Mouse (Mus musculus) liver, embryonic 11.5 days (tissue): ENCODE data around the gene Zfp704. TPM values are rescaled to one million over a fixed set of nuclear protein-coding genes. Genes with fewer than 3 reads are reported as not detected.

Experiments
- ATAC-seq: fragments of 200-750 bp; cut with Nextera tagmentation; replicated peaks from 2 replicates; pipeline ENCODE4 v1.8.0; 2017; ENCODE audit warnings: moderate number of reproducible peaks, mild to moderate bottlenecking, moderate TSS enrichment, moderate library complexity; ENCODE audit not compliant: low FRiP score
- DNase-seq: peaks from one replicate; pipeline ENCODE4 v3.0.0-alpha.2; 2017; ENCODE audit warnings: low spot score
- H3K27ac ChIP-seq: fragments of 300-500 bp; sonication (generic); 2 replicates; pipeline ENCODE4 v1.5.1; 2014; ENCODE audit warnings: mild to moderate bottlenecking, low read depth, low read length, control low read depth
- H3K27me3 ChIP-seq: fragments of 300-500 bp; sonication (generic); replicated peaks from 2 replicates; pipeline ENCODE4 v1.6.1; 2014; ENCODE audit warnings: low read length, mixed read lengths; ENCODE audit not compliant: control insufficient read depth, insufficient read depth
- H3K36me3 ChIP-seq: fragments of 300-500 bp; sonication (generic); 2 replicates; pipeline ENCODE4 v1.6.1; 2014; ENCODE audit warnings: mild to moderate bottlenecking, low read length, moderate library complexity, mixed read lengths; ENCODE audit not compliant: control insufficient read depth, insufficient read depth
- H3K4me1 ChIP-seq: fragments of 300-500 bp; sonication (generic); replicated peaks from 2 replicates; pipeline ENCODE4 v1.6.1; 2014; ENCODE audit warnings: low read length, mixed read lengths; ENCODE audit not compliant: control insufficient read depth, insufficient read depth
- H3K4me2 ChIP-seq: fragments of 300-500 bp; sonication (generic); 2 replicates; pipeline ENCODE4 v1.6.1; 2014; ENCODE audit warnings: mild to moderate bottlenecking, control low read depth, moderate library complexity
- H3K4me3 ChIP-seq: fragments of 300-500 bp; sonication (generic); 2 replicates; pipeline ENCODE4 v1.5.1; 2014; ENCODE audit warnings: low read depth, low read length, control low read depth
- H3K9ac ChIP-seq: fragments of 300-500 bp; sonication (generic); 2 replicates; pipeline ENCODE4 v1.6.1; 2014; ENCODE audit warnings: low read depth, low read length, control low read depth
- H3K9me3 ChIP-seq: fragments of 300-500 bp; sonication (generic); 2 replicates; pipeline ENCODE4 v1.6.1; 2016; ENCODE audit warnings: low read length, inconsistent platforms, mixed read lengths; ENCODE audit not compliant: control insufficient read depth
- WGBS: fragments of 180-500 bp; shearing (Covaris S2); extraction: QIAGEN DNeasy Blood & Tissue Kit; methylation state at CpG from one replicate; pipeline ENCODE4 v1.1.7; 2014; 5-methylcytosine and 5-hydroxymethylcytosine counted together
- polyA plus RNA-seq: library from polyadenylated mRNA; unstranded; fragments of >200 nt; fragmentation: Nextera tagmentation; extraction: Ambion mirVana; gene quantifications from 2 replicates; pipeline ENCODE4 v1.2.1, GENCODE M21; 2014

Zfp704 gene
- polyA plus RNA-seq, 1 experiment from 2014 or later: 4.7 TPM

DNA sequence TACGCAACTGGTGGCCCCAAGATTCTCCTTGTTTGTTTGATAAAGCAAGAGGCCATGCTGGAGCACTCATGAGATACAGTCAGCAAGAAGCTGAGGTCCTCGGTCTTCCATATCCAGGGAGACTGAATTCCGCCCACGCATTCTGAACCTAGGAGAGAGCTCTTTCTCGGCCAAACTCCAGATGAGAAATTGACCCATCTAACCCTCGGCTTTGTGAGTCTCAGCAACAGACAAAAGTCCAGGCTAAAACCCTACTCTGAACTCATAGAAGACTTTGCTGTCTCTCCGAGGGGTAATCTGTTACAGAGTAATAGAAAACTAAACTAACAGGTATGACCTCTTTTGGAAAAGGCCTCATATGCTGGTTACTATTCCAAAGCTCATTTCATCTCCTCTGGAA lies 4.9 kb downstream of the Zfp704 start:
- no peak for DNase-seq
- peaks cover 16% of the 10 kb centered on the region for H3K4me1 ChIP-seq
- no peaks in the 10 kb centered on the region for H3K27me3 ChIP-seq
- 81% methylated on average over 7 of the region's 7 CpGs for WGBS
- ATAC-seq: no peak
- no peak overlapping the region for H3K27ac ChIP-seq
- no peak overlapping the region for H3K9ac ChIP-seq
- H3K9me3 ChIP-seq: no peaks in the 10 kb centered on the region
- H3K36me3 ChIP-seq: no peaks in the 10 kb centered on the region
- no peak overlapping the region for H3K4me2 ChIP-seq
- no peak overlapping the region for H3K4me3 ChIP-seq

- no peak overlapping the region for H3K9ac ChIP-seq
- no peaks in the 10 kb centered on the region for H3K36me3 ChIP-seq
- WGBS: 89% methylated on average over 4 of the region's 4 CpGs
- no peak for ATAC-seq
- no peak overlapping the region for H3K4me3 ChIP-seq
- no peak overlapping the region for H3K27ac ChIP-seq
- DNase-seq: no peak
- H3K4me1 ChIP-seq: peaks cover 16% of the 10 kb centered on the region
- H3K4me2 ChIP-seq: no peak overlapping the region
- H3K27me3 ChIP-seq: no peaks in the 10 kb centered on the region
- no peaks in the 10 kb centered on the region for H3K9me3 ChIP-seq
Measured at GRCm38 (mm10) chr3:9603866-9604265, 6.0 kb downstream of the Zfp704 start.

DNA sequence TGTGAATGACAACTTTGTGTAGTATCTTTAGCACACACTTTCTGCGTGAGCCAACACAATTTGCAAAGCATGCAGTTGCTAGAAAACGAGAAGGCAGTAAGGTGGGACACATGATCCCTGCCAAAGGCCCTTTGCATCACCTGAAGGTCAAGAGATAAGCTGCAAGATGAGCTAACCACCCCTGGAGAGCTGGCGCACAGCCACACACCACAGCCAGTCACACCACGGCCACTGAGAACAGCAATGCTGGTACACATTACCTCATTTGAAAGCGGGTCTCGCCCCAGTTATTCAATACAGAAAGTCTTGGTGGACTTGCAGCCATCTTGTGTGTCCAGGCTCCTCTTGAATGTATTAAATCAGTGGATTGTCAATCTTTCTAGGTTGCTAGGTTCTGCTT lies 9.3 kb downstream of the Zfp704 start:
- ATAC-seq: no peak
- 71% methylated on average over 6 of the region's 6 CpGs for WGBS
- H3K4me1 ChIP-seq: peaks cover 13% of the 10 kb centered on the region
- H3K27ac ChIP-seq: no peak overlapping the region
- no peak overlapping the region for H3K4me2 ChIP-seq
- H3K9me3 ChIP-seq: no peaks in the 10 kb centered on the region
- no peaks in the 10 kb centered on the region for H3K36me3 ChIP-seq
- no peak overlapping the region for H3K9ac ChIP-seq
- no peak overlapping the region for H3K4me3 ChIP-seq
- no peak for DNase-seq
- no peaks in the 10 kb centered on the region for H3K27me3 ChIP-seq

- Histone ChIP-seq H3K9me3 (no peaks in the 10 kb centered on the region), H3K27ac (no peak overlapping the region), H3K36me3 (no peaks in the 10 kb centered on the region), H3K4me1 (peaks cover 10% of the 10 kb centered on the region), H3K4me2 (no peak overlapping the region), H3K9ac (no peak overlapping the region), H3K27me3 (no peaks in the 10 kb centered on the region), H3K4me3 (no peak overlapping the region)
- DNase-seq: no peak
- WGBS: 84% methylated on average over 11 of the region's 11 CpGs
- no peak for ATAC-seq
Measured at GRCm38 (mm10) chr3:9599738-9600410, 10.0 kb downstream of the Zfp704 start.

GRCm38 (mm10) chr3:9598061-9598460 lies 11.8 kb downstream of the Zfp704 start:
- H3K36me3 ChIP-seq: no peaks in the 10 kb centered on the region
- peaks cover 10% of the 10 kb centered on the region for H3K4me1 ChIP-seq
- H3K4me2 ChIP-seq: no peak overlapping the region
- ATAC-seq (no peak), DNase-seq (no peak)
- H3K27me3 ChIP-seq: no peaks in the 10 kb centered on the region
- H3K4me3 ChIP-seq: no peak overlapping the region
- WGBS: 71% methylated on average over 3 of the region's 3 CpGs
- no peak overlapping the region for H3K9ac ChIP-seq
- no peaks in the 10 kb centered on the region for H3K9me3 ChIP-seq
- no peak overlapping the region for H3K27ac ChIP-seq

- Histone ChIP-seq H3K9ac (no peak overlapping the region), H3K4me1 (peaks cover 7% of the 10 kb centered on the region), H3K27me3 (no peaks in the 10 kb centered on the region), H3K36me3 (no peaks in the 10 kb centered on the region), H3K27ac (no peak overlapping the region), H3K9me3 (no peaks in the 10 kb centered on the region), H3K4me3 (no peak overlapping the region), H3K4me2 (no peak overlapping the region)
- ATAC-seq (no peak), DNase-seq (no peak)
- 76% methylated on average over 7 of the region's 7 CpGs for WGBS
Measured at GRCm38 (mm10) chr3:9594457-9594856, 15.4 kb downstream of the Zfp704 start.

GRCm38 (mm10) chr3:9593832-9594231 lies 16.1 kb downstream of the Zfp704 start:
- no peaks in the 10 kb centered on the region for H3K36me3 ChIP-seq
- ATAC-seq (no peak; the same call in 1 of the 2 replicates), DNase-seq (no peak)
- no peak overlapping the region for H3K4me3 ChIP-seq
- H3K9me3 ChIP-seq: no peaks in the 10 kb centered on the region
- WGBS: 72% methylated on average over 2 of the region's 2 CpGs
- no peak overlapping the region for H3K27ac ChIP-seq
- H3K27me3 ChIP-seq: no peaks in the 10 kb centered on the region
- H3K4me2 ChIP-seq: no peak overlapping the region
- peaks cover 7% of the 10 kb centered on the region for H3K4me1 ChIP-seq
- H3K9ac ChIP-seq: no peak overlapping the region

DNA sequence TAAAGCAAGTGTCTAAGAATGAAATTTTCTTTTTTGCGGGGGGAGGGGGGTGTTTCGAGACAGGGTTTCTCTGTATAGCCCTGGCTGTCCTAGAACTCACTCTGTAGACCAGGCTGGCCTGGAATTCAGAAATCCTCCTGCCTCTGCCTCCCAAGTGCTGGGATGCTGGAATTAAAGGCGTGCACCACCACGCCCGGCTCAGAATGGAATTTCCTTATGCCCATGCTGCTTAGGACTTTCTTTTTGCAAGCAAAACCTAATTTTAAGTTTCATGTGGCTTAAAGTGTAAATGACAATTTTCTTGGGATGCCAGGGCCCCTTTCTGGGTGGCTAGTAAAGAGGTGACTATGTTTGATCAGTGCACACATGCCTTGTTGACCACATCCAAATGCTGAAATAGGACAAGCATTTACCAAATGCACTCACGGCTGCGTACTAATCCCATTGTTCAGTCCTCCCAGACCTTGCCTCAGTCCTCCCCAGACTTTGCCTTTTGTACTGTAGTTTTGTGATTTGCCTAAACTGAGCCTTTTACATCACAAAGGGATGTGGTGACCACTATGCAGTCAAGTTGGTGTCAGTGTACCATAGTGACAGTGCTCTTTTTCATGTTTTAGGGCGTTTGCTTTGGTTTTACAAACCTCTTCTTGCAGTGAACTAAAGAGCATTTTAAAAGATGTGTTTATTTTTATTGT lies 18.3 kb downstream of the Zfp704 start:
- H3K4me1 ChIP-seq: no peaks in the 10 kb centered on the region; the same call in 1 of the 2 replicates
- ATAC-seq (no peak), DNase-seq (no peak)
- H3K27me3 ChIP-seq: no peaks in the 10 kb centered on the region
- H3K9me3 ChIP-seq: no peaks in the 10 kb centered on the region
- H3K9ac ChIP-seq: no peak overlapping the region
- H3K4me2 ChIP-seq: no peak overlapping the region
- no peak overlapping the region for H3K4me3 ChIP-seq
- no peaks in the 10 kb centered on the region for H3K36me3 ChIP-seq
- no peak overlapping the region for H3K27ac ChIP-seq
- WGBS: 89% methylated on average over 8 of the region's 8 CpGs

- no peak for ATAC-seq
- WGBS: 89% methylated on average over 4 of the region's 4 CpGs
Measured at GRCm38 (mm10) chr3:9588635-9589034, 21.2 kb downstream of the Zfp704 start.

More at GRCm38 (mm10) chr3:9588635-9589034, 21.2 kb downstream of the Zfp704 start:
- H3K4me2 ChIP-seq: no peak overlapping the region
- H3K9ac ChIP-seq: no peak overlapping the region
- peaks cover 9% of the 10 kb centered on the region for H3K4me1 ChIP-seq
- H3K36me3 ChIP-seq: no peaks in the 10 kb centered on the region
- H3K9me3 ChIP-seq: no peaks in the 10 kb centered on the region
- no peak overlapping the region for H3K4me3 ChIP-seq
- DNase-seq: no peak
- no peaks in the 10 kb centered on the region for H3K27me3 ChIP-seq
- H3K27ac ChIP-seq: no peak overlapping the region
